Mouse (Mus musculus): ENCODE measurements around the gene Tinf2.

DNA sequence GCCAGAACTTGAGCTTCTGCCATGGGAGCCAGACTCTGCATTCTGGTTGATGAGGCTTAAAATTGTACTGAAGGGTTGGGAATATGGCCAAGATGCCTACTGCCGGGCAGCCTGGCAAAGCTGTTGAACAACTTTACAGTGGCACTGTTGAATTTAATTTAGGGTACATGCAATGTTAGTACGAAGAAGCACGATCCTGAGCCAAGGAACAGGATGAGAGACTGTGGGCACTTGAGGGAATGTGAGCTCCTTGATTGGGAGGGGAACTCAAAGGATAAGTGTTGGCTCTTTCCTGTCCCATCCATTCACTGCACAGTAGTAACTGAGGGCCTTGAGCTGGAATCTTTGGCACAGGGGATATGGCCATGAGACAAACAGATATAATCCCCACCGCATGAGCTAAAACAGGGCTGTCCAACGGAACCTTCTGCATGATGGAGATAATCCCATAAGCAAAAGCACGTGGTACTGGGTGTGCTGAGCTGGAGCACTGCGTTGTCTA is 49.0 kb upstream of the Tinf2 start:
- TF ChIP-seq CTCF (IDR thresholded peaks at IDR 0.05) (no peak), EP300 (IDR thresholded peaks at IDR 0.05) (no peak)
